In the genomic region with DNA sequence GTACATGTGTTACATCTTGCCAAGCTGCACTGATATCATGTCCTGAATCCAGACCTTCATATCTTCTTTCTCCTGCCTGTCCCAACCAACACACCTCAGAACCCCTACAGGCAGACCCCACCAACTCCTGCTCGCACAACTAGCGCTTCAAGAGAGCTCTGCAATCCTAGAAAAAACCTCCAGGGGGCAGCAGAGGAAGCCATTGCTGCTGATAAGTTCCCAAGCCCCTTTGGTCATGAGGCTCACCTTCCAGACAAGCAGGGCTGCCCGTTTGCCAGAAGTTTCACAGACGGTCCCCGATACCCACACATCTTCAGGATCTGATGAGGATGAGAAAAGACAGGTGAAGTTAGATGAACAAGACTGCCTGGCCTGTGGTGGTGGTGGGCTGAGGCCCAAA, we compare ENCODE assay signal across 8 mouse cellular contexts. TPM values are rescaled to one million over a fixed set of nuclear protein-coding genes. Genes with fewer than 3 reads are reported as not detected.
DNase-seq lines count a peak whose midpoint lies in the region; ATAC-seq and TF ChIP-seq lines count a peak whose summit lies in the region.
"Had no signal": no experiment of that assay in that cellular context is flagged by ENCODE, and none has a peak within 500 bp of the region (broad histone marks: within the 10 kb centered on the region; RNA-seq: fewer than 3 reads in every experiment).

No protein-coding gene starts in this region.

- DNase-seq in G1E (ENCODE audit: low spot score) = peak; percentile 32
- peak; percentile 50 for DNase-seq in adrenal gland, adult 8-10 months
- peak; percentile 69 for DNase-seq in embryo, embryonic 11.5 days (ENCODE audit: low read depth, low spot score)
- peak; percentile 79 for DNase-seq in heart, postnatal 0 days (ENCODE audit: low spot score)
- DNase-seq in layer of hippocampus, postnatal 36 days = peak; percentile 68 to 71
- peak; percentile 98 for DNase-seq in midbrain, embryonic 11.5 days (ENCODE audit: low spot score, missing footprints)
- DNase-seq in spleen, adult 18-20 months = peak; percentile 56 to 77

- H3K36me3 ChIP-seq in G1E (replicated peaks) = no peaks in the 10 kb centered on the region
- H3K36me3 ChIP-seq in heart, postnatal 0 days (replicated peaks; ENCODE audit: control insufficient read depth, insufficient read depth, low read length) = no peaks in the 10 kb centered on the region
- H3K36me3 ChIP-seq in midbrain, embryonic 11.5 days (ENCODE audit: control insufficient read depth, insufficient read depth, low read length) = no peaks in the 10 kb centered on the region
- H3K36me3 ChIP-seq: liver, embryonic 15.5 days had no signal

- H3K4me1 ChIP-seq in G1E (ENCODE audit: insufficient read depth, low read depth, low read length) = no peaks in the 10 kb centered on the region; the same call in 1 of the 2 replicates
- H3K4me1 ChIP-seq in heart, postnatal 0 days (ENCODE audit: control insufficient read depth, insufficient read depth) = peaks cover 15% of the 10 kb centered on the region
- H3K4me1 ChIP-seq in midbrain, embryonic 11.5 days (ENCODE audit: control insufficient read depth, insufficient read depth, low read length) = 0 out of 2 replicates have a peak, but pooled peaks cover 4% of the 10 kb centered on the region

- WGBS in heart, postnatal 0 days = 5% methylated on average over 5 of the region's 5 CpGs
- 11% methylated on average over 5 of the region's 5 CpGs for WGBS in midbrain, embryonic 11.5 days

- H3K9me3 ChIP-seq in G1E (replicated peaks) = no peaks in the 10 kb centered on the region
- no peaks in the 10 kb centered on the region for H3K9me3 ChIP-seq in heart, postnatal 0 days (replicated peaks; ENCODE audit: control insufficient read depth, low read length)
- no peaks in the 10 kb centered on the region for H3K9me3 ChIP-seq in midbrain, embryonic 11.5 days (ENCODE audit: control insufficient read depth, low read length)
- H3K9me3 ChIP-seq: liver, embryonic 15.5 days had no signal

- no peak overlapping the region for H3K9ac ChIP-seq in heart, postnatal 0 days (replicated peaks; ENCODE audit: low read depth, low read length)
- no peak overlapping the region for H3K9ac ChIP-seq in midbrain, embryonic 11.5 days (ENCODE audit: low read length)
- H3K9ac ChIP-seq: liver, embryonic 15.5 days had no signal

- H3K4me3 ChIP-seq in G1E (ENCODE audit: low read depth, low read length) = no peak overlapping the region
- H3K4me3 ChIP-seq in heart, postnatal 0 days (ENCODE audit: low read depth, low read length) = no peak overlapping the region
- H3K4me3 ChIP-seq in midbrain, embryonic 11.5 days (ENCODE audit: low read depth, low read length) = no peak overlapping the region
- H3K4me3 ChIP-seq: liver, embryonic 15.5 days had no signal

- H3K27me3 ChIP-seq in G1E (ENCODE audit: insufficient read depth, low read length) = peaks cover 32% of the 10 kb centered on the region
- H3K27me3 ChIP-seq in heart, postnatal 0 days (ENCODE audit: control insufficient read depth, insufficient read depth, low read length) = peaks cover 14% of the 10 kb centered on the region
- peaks cover 28% of the 10 kb centered on the region for H3K27me3 ChIP-seq in midbrain, embryonic 11.5 days (ENCODE audit: control insufficient read depth, insufficient read depth, low read length)

- peak; percentile 66 for TF ChIP-seq CTCF in G1E (IDR thresholded peaks at IDR 0.05; ENCODE audit: low read depth, low read length)
- TF ChIP-seq CTCF in heart, postnatal 0 days (IDR thresholded peaks at IDR 0.05; ENCODE audit: low read depth) = peak; percentile 87

- ATAC-seq in G1E (ENCODE audit: extremely low read depth, insufficient number of reproducible peaks, low FRiP score, poor library complexity, severe bottlenecking) = no peak
- no peak; the same call in 1 of the 2 replicates for ATAC-seq in heart, postnatal 0 days (ENCODE audit: insufficient read depth, low read depth)
- ATAC-seq in midbrain, embryonic 11.5 days (ENCODE audit: low FRiP score) = peak; percentile 13; the same call in 1 of the 2 replicates

- H3K27ac ChIP-seq in heart, postnatal 0 days (ENCODE audit: low read depth) = no peak overlapping the region
- H3K27ac ChIP-seq in midbrain, embryonic 11.5 days (ENCODE audit: low read depth, low read length) = no peak overlapping the region
- H3K27ac ChIP-seq: liver, embryonic 15.5 days had no signal

- TF ChIP-seq EP300 in heart, postnatal 0 days (IDR thresholded peaks at IDR 0.05; ENCODE audit: low read depth) = no peak

- H3K4me2 ChIP-seq in heart, postnatal 0 days (ENCODE audit: low read depth, low read length) = no peak overlapping the region
- H3K4me2 ChIP-seq in midbrain, embryonic 11.5 days = no peak overlapping the region
- H3K4me2 ChIP-seq: liver, embryonic 15.5 days had no signal

RNA-seq across cellular contexts. Expression of a gene that starts 3.3 kb away (rescaled TPM):
- total RNA-seq in G1E (2014; fragmentation: Nextera tagmentation) (not detected in 2 replicates), G1E (2017) (not detected in 2 replicates)
- polyA plus RNA-seq in G1E (2012) = not detected in 2 replicates
- 1 to 10 TPM; 1.9 to 3.1 (median 2.8) TPM for total RNA-seq in adrenal gland, adult 8-10 months (2022)
- total RNA-seq in heart, postnatal 0 days (2014; rRNA removed; ENCODE audit: low replicate concordance) = 3.9 and 5.6 TPM in 2 replicates
- 2.6 and 3.6 TPM in 2 replicates for polyA plus RNA-seq in heart, postnatal 0 days (2015; fragmentation: Nextera tagmentation; extraction: Ambion mirVana)
- 1 to 10 TPM; 2.3 to 2.9 TPM for total RNA-seq in layer of hippocampus, postnatal 36 days (2021)
- 0.23 TPM in 2 replicates for polyA plus RNA-seq in midbrain, embryonic 11.5 days (2014; fragmentation: Nextera tagmentation; extraction: Ambion mirVana)

RNA-seq across cellular contexts. Expression of a gene that starts 5.8 kb away (rescaled TPM):
- not detected in 2 replicates for total RNA-seq in G1E (2014; fragmentation: Nextera tagmentation)
- not detected in 2 replicates for total RNA-seq in G1E (2017)
- polyA plus RNA-seq in G1E (2012) = not detected in 2 replicates
- total RNA-seq in adrenal gland, adult 8-10 months (2022) = not detected
- not detected in 2 replicates for total RNA-seq in heart, postnatal 0 days (2014; rRNA removed; ENCODE audit: low replicate concordance)
- polyA plus RNA-seq in heart, postnatal 0 days (2015; fragmentation: Nextera tagmentation; extraction: Ambion mirVana) = not detected in 2 replicates
- not detected for total RNA-seq in layer of hippocampus, postnatal 36 days (2021)
- not detected in 2 replicates for polyA plus RNA-seq in midbrain, embryonic 11.5 days (2014; fragmentation: Nextera tagmentation; extraction: Ambion mirVana)

RNA-seq across cellular contexts. Expression of a gene that starts 17.8 kb away (rescaled TPM):
- total RNA-seq in G1E (2014; fragmentation: Nextera tagmentation) = not detected in 2 replicates
- 0.06 TPM in 1 of 2 replicates, not detected in the other for total RNA-seq in G1E (2017)
- polyA plus RNA-seq in G1E (2012) = 0.12 and 0.15 TPM in 2 replicates
- total RNA-seq in adrenal gland, adult 8-10 months (2022) = 1 to 10 TPM in 3 of 4 experiments, under 1 TPM in 1; 0.70 to 3.9 (median 2.3) TPM
- not detected in 2 replicates for total RNA-seq in heart, postnatal 0 days (2014; rRNA removed; ENCODE audit: low replicate concordance)
- 0.33 and 0.41 TPM in 2 replicates for polyA plus RNA-seq in heart, postnatal 0 days (2015; fragmentation: Nextera tagmentation; extraction: Ambion mirVana)
- 1 to 10 TPM; 2.9 to 4.1 TPM for total RNA-seq in layer of hippocampus, postnatal 36 days (2021)
- 2.0 and 2.2 TPM in 2 replicates for polyA plus RNA-seq in midbrain, embryonic 11.5 days (2014; fragmentation: Nextera tagmentation; extraction: Ambion mirVana)

RNA-seq across cellular contexts. Expression of a gene that starts 25.9 kb away (rescaled TPM):
- 1.1 and 2.0 TPM in 2 replicates for total RNA-seq in G1E (2014; fragmentation: Nextera tagmentation)
- 1.3 and 1.6 TPM in 2 replicates for total RNA-seq in G1E (2017)
- 0.05 and 0.09 TPM in 2 replicates for polyA plus RNA-seq in G1E (2012)
- 1 to 10 TPM; 2.9 to 5.9 (median 4.2) TPM for total RNA-seq in adrenal gland, adult 8-10 months (2022)
- total RNA-seq in heart, postnatal 0 days (2014; rRNA removed; ENCODE audit: low replicate concordance) = 1.3 and 3.8 TPM in 2 replicates
- 1.0 and 1.7 TPM in 2 replicates for polyA plus RNA-seq in heart, postnatal 0 days (2015; fragmentation: Nextera tagmentation; extraction: Ambion mirVana)
- total RNA-seq in layer of hippocampus, postnatal 36 days (2021) = 1 to 10 TPM; 4.2 to 4.4 TPM
- polyA plus RNA-seq in midbrain, embryonic 11.5 days (2014; fragmentation: Nextera tagmentation; extraction: Ambion mirVana) = 2.2 and 2.4 TPM in 2 replicates

RNA-seq across cellular contexts. Expression of a gene that starts 27.1 kb away (rescaled TPM):
- total RNA-seq in G1E (2014; fragmentation: Nextera tagmentation) (not detected in 2 replicates), G1E (2017) (not detected in 2 replicates)
- polyA plus RNA-seq in G1E (2012) = not detected in 2 replicates
- under 1 TPM in 2 of 4 experiments, not detected in 2; 0.62 to 0.77 TPM for total RNA-seq in adrenal gland, adult 8-10 months (2022)
- total RNA-seq in heart, postnatal 0 days (2014; rRNA removed; ENCODE audit: low replicate concordance) = 17.8 TPM in 1 of 2 replicates, not detected in the other
- polyA plus RNA-seq in heart, postnatal 0 days (2015; fragmentation: Nextera tagmentation; extraction: Ambion mirVana) = 0.48 and 0.88 TPM in 2 replicates
- 1 to 10 TPM in 1 of 2 experiments, under 1 TPM in 1; 0.52 to 1.2 TPM for total RNA-seq in layer of hippocampus, postnatal 36 days (2021)
- polyA plus RNA-seq in midbrain, embryonic 11.5 days (2014; fragmentation: Nextera tagmentation; extraction: Ambion mirVana) = not detected in 2 replicates
- polyA plus RNA-seq: liver, embryonic 15.5 days had no signal

Comparison
In these comparisons a context has a peak if more than half of its experiments do, and no peak if none do; other contexts are left out.
1. DNase-seq: peak in every context shown above with its lines; median percentile 98 in midbrain, embryonic 11.5 days; 79 in heart, postnatal 0 days; 70 in layer of hippocampus, postnatal 36 days; 69 in embryo, embryonic 11.5 days; 66 in spleen, adult 18-20 months; 50 in adrenal gland, adult 8-10 months; 32 in G1E.